Mouse (Mus musculus): ENCODE results near the gene Ephb3.
"Not testable (repeated sequence)": the region's sequence is repeated elsewhere in the genome, so short reads cannot be mapped to it uniquely, and the experiment has no call there.

The Ephb3 gene

DNA sequence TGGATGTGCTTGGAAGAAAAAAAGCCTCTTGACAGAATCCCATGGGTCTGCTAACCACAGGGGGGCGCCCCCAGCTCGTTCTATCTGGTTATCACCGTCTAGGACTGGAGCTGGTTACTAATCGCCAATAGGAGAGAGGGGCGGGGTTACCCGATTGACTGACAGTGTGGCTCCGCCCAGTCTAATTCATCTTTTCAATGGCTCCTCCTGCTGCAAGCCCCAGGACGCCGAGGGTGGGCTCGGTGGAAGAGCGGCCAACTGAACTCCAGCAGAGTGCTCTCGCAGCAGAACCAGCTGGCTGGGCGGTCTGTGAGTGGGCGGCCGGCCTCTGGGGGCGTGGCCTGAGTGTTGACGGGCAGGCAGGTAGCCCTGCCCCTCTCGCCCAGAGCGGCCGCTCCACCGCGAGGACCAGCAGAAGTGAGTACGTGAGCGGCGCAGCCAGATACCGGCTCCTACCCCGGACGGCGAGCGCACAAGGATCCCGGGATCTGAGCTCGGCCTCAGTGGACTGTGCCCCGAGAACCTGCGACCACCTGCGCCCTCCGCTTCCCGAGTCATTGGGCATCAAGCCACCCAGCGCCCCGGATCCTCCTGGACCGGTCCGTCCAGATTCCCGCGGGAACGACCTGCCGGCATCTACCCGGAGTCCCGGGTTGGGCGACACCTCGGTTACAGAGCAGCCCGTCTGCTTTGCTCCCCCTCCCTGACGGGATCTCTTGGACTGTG, at the start of gene Ephb3:
Ephb3 (plus strand) TSS at position 389 of the 726 bp plus-strand sequence.
- DNase-seq, result peak; percentile 55 to 67

DNA sequence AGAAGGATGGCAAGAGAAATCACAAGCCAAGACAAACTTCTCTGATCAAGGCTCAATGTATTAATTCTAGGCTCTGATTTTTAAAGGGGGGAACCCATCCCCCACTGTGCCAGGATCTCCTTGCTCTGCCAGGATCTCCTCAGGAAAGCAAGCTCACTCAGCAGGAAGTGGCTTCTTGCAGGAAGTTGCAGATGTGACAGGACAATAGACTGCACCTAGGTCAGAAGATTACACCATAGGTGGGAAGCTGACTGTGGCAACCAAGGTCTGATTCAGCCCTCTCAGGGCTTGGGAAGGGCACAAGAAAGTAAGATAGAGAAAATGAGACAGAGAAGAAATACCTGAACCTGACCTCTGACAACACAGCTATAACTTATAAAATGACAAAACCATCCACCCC, 48.3 kb upstream of the Ephb3 start:
- not testable (repeated sequence) for DNase-seq

DNA sequence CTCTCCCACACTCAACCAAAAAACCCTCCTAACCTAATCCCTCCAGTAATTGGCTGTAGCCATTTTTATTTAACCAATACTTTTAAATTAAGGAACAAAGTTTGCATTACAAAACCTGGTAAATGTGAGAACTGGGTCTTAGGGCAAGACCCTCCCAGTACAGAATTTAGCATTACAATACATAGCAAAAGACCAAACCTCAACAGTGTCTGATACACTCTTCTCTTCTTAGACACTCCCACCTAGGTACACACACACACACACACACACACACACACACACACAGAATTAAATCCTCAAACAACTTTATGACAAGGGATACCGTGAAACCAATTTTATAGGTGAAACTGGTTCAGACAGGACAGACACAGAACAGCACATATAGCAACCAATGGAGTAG, 45.3 kb upstream of the Ephb3 start:
- DNase-seq, result not testable (repeated sequence)

DNA sequence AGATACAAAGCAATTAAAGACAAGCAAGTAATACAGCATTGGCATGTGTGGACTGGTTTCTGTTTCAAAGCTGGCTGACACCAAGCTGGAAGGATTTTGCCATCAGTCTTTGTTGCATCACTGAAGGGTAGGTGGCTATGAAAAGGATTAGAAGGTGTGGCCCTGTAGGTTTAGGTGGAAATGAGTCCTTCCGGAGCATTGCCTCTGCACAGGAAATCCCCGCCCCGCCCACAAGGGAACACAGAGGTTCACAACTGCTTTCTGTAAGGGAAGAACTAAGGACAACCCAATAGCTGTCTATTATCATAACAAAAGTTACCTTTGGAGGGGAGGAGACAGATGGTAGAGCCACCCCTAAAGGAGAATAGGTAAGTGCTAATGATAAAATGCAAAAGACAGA, 41.1 kb upstream of the Ephb3 start:
- not testable (repeated sequence) for DNase-seq

DNA sequence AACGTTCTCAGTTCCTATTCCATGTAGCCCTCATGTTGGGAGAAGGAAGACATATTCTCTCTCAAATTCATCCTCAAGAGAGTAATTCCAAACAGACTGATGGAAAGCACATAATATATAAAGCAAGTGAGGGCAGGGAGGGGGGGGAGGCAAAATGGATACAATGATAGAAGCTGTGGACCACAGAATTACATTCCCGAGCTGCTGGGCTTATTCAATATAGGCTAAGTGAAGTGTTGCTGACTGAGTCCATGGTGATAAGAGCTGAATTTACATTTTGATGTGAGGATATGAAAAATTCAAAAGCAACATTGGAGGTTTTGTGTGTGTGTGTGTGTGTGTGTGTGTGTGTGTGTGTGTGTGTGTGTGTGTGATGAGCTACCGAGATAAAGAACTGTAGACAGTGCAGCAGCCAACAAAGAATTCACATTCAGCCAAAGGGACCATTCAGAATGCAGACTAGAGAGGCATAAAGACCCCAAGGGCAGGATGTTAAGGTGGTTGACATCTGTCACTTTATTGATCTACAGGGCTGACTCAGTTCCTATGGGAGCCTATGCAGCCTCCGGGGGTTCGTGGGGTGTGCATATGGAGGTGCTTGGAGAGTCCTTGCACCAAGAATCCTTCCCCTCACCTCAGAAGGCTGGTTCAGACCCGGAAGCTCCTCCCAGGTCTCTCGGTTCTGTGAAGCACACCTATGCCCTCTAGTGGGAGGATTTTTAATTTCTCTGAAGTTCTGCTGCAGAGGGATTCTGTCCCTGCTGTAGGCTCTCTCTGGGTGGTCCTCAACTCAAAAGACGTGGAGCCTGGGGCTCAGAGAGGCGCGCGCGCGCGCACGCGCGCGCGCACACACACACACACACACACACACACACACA, 39.0 kb upstream of the Ephb3 start:
- DNase-seq, result not testable (repeated sequence)

DNA sequence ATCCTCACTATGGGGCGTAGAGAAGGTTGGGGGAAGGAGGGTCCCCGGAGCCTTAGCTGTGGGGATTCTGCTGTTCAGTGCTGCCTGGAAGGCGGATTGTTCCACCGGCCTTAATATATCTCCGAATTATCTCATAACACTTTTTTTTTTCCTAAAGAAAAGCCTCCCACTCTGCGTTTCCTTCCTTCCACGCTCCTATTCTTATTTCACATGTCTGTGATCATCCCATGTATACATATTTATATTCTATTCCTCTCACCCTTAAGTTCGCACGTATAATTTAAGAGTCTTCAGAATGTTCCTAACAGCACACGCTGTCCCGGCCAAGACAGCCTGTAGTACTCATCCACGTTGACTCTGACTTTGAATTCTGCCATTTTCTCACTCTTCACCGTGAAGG, 35.8 kb upstream of the Ephb3 start:
- no peak for DNase-seq

DNA sequence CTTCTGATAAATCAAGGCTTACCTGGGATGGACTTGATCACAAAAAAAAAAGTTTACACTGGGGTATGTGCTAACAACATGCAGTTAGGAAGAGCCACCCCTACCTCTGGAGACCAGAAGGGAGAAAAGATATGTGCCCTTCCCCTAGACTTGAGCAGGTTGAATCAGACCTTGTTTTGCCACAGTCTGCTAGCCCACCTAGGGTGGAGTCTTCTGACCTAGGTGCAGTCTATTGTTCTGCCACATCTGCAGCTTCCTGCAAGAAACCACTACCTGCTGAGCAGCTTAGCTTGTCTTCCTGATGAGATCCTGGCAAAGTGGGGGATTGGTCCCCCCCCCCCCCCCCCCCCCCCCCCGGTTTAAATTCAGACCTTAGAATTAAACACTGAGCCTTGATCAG, 29.3 kb upstream of the Ephb3 start:
- DNase-seq, result no peak

DNA sequence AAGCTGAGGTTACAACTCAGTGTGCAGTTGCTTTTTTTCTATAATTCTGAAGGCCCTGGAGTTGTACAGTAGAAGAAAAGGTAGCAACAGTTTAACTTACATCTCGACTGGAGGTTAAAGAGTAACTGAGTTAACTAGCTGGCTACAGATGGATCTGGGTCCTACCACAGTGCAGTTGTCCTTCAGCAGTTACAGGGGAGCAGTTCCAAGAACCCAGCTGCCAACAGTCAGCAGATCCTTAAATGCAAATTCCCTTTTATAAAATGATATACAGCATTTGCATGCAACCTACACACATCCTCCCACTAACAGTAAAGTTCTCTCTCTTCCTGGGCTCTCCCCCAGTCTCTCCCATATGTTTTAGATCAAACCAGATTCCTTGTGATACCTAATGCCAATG, 22.4 kb upstream of the Ephb3 start:
- no peak for DNase-seq

DNA sequence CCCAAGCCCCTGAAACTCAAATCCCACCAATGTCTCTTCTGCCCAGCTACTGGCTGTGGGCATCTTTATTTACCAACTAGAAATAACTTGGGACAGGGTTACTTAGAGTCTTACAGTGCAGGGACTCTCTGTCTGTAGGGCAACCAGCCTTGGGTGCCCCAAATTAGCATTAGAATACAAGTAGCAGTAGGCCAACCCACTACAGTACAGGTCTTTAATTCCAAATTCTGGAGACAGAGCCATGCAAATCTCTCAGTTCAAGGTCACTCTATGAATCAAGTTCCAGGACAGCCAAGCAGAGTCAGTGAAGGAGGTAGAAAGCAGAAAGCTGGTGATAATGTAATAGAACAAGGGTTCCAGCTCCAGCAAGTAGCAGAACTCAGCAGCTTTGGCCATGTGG, 19.9 kb upstream of the Ephb3 start:
- DNase-seq, result no peak

DNA sequence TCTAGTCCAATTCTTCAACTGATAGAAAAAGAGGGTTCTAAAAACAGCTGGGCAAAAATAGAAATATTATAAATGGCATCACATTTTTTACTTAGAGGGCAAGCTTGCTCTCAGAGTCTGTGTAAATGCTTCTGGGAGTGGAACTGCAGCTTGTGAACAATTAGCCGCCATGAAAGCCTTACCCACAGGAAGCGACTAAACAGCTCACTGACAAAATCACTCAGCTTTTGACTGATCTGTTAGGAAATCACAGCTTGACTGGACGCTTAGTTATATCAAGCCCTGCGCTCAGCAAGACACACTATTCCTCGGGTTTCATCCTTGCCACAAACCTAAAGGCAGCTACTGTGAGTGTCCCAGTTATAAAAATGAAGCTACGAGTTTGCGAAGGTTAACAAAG, 17.0 kb upstream of the Ephb3 start:
- DNase-seq, result no peak

DNA sequence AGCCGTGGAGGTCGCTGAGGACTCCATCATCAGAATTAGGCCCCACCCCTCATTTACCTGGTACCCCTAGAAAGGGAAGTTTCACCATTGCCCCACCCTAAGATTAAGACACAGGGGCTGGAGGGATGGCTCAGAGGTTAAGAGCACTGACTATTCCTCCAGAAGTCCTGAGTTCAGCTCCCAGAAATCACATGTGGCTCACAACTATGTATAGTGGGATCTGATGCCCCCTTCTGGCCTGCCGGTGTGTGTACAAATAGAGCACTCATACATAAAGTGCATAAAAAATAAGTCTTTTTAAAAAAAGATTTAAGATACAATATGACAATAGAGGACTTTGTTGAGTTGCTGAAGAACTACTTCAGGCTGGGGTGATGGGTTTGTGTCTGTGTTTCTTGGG, 16.2 kb upstream of the Ephb3 start:
- DNase-seq, result no peak

DNA sequence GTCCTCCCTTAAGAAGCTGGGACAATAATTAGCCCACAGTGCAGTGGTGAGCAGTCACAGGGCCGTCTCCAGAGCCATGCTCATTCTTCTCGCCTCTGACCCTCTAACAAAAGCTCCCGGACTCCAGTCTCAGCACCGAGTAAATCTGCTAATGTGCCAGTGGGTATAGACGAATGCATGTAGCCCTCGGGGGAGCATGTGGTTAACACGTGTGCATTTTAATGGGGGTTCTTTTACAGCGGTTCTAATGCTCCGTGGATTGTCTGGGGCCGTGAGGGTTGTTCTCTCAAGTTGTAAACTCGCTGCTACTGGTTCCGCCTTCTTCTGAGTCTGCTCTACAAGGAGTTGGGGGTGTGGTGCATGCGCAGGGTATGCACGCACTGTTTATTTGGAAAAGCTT, 13.0 kb upstream of the Ephb3 start:
- DNase-seq, result no peak

DNA sequence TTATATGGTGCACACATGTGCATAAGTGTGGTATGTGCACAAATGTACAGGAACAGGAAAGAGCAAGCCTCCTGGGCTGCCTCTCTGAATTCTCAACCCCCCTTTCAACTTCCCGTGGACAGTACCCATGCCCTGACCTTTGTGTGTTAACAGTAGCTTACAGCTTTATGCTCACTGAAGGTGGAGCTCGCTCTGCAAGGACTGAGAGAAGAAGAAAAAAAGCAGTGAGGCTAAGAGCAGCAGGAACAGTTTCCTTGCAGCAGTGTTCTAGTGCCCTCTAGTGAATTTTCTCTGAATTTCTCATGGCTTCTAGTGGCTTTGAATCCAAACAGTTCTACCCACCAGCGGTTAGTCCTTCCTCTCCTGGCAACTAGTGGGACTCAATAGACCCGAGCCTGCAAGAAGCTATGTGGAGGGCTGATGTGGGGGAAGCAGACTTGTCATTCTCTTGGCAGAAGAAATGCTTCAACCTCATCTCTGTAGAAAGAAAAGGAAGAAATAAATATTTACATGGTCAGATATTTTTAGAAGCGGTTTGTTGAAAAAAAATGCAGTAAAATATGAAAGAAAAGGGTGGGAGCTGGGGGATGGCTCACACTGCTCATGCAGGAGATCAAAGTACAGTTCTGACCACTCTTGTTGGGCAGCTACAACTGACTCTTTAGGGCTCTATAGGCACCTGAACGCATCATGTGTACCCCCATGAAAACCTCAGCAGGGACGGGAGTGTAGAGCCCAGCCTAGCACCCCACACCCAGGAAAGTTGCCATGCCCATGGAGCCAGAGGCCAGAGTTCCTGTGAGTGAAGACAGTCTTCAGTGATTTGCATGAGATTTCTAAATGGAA, 11.8 kb upstream of the Ephb3 start:
- DNase-seq, result no peak

DNA sequence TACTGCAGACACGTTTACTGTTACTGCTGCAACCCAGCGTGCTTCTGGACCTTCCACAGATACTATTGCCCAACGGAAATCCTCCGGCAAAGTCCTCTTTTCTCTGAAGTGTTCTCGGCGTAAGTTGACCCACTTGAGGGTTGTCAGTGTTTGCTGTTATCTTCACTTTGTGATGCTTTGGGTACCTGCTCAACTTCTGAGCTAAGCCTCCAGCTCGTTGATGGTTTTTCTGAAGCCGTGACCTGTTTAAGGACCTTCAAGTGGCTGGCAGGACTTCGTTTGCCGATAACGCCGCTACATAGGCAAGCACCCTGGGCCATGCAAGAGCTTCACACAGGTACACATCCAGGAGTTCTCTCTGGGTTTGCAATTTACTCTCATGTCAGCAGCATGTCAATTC, 10.4 kb upstream of the Ephb3 start:
- DNase-seq, result no peak

DNA sequence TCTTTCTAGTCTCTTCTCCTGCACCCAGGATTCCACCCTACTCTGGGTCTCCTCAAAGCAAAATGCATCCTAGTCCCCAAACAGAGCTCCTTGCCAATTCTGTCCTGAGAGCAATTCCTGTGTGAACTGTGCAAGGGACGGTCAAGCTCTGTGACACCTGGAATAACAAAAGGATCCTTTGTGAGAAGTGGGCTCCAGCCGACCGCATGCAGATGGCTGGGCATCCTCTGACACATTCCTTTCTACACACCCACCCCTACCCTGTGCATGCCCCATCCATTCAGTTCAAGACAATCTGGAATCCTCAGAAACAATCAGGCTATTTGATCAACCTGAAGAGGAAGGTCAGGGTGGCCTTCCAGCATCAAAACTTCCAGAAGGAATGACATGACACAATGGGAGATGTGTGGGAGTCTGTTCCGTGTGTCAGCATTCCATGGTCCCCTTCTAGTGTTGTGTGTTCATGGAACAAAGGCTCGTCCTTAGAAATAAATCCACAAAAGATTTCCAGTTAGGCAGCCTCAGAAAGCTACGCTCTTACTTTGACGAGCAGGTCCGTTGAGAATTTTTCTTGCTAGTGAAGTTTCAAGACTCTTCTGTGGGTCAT, 9.2 kb upstream of the Ephb3 start:
- no peak for DNase-seq

DNA sequence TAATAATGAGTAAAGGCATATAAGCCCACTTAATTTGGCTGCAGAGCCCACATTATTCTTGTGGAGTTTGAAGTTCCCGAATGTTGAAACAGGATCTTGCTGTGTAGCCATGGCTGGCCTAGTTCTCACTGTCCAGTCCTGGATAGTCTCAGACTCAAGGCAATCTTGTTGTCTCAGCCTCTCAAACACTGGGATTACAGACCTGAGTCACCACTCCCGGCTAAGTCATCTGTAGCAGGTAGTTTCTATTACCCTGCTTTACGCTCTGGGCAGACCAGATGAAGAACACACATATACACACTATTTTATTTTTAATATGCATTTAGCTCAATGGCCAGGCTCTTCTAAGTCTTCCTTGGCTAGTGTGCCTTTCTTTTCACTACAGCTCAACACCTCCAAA, 8.0 kb upstream of the Ephb3 start:
- no peak for DNase-seq

DNA sequence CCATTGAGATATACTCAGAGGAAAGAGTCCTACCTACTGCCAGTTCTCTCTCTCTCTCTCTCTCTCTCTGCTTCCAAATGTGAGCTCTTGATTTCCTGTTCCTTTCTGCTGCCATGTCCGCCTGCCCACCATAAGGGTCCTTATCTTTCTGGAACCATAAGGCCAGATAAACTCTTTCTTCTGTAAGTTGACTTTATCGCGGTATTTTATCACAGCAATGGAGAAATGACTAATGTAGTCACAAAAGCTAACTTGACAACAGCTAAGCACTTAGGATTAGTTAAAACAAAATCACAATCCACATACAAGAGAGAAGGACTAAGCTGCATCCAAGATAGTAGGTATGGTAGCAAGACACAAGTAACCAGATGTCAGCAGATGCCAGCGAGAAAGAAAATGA, 7.0 kb upstream of the Ephb3 start:
- no peak for DNase-seq

DNA sequence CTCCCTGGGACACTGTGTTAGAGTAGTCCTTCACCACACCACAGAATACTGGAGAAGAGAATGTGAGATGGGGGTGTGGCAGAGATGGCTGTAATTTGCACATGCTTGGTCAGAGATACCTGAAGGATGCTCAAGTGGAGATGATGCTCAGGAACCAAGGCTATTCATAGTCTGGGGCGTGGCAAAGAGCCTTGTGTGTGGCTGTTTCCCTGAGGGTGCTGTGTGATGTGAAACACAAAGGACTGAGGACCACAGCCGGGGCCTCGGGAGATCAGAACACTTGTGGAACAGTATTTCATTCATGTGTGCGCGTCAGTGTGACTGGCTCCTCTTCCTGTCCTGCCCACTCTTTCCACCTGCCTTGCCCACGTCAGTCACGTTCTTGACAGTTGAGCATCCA, 6.5 kb upstream of the Ephb3 start:
- DNase-seq, result no peak

DNA sequence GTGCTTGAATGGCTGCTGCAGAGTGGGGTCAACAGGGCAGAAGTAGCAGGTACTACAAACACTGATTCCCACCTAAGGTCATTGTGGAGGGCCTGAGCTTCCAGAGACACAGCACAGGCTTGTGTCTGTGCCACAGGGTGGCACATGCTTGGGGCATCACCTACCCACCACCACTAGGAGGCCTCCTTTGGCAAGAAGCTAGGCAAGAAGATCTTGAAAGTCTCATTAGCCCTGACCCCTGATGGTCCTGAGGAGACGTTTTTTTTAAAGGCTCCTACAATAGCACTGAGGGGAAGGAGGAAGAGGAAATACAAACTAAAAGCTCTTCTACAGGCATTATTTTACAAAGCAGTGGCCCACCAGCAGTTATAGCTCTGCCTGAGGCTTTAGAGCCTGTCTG, 6.0 kb upstream of the Ephb3 start:
- no peak for DNase-seq

DNA sequence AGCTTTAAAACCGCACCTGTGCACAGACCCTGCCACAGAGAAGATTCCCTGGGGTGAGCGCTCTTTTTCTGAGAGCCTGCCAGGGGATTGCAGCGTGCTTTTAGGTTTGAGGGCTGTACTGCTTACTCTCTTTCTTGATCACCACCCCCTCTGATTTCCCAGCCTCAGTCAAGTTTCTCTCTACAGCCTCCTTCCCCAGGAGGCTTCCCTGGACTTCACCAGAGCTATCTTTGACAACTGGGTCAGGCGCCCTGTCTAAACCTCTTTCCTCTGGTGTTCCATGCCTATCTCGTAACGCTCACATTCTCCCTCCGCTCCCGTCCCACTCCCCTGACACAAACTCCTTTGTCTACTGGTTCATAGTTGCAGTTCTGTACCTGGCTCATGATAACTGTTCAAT, 5.1 kb upstream of the Ephb3 start:
- DNase-seq, result no peak

DNA sequence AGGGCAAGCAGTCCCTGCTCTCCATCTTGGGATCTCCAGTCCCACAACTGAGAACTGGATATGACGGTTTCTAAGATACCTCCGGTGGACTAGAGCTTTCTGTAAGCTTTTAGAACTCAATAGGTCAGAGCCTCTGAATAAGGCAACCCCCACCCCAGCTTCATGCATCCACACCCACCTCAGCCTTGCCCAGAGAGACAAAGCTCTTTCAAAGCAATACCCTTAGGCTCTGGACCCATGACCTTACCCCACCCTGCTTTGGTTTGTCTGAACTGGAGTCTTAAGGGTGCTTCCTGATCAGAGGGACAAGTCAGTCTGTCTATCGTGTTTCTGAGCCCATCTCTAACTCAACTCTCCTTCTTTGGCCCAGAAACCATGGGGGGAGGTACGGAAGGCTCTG, 1.8 kb upstream of the Ephb3 start:
- DNase-seq, result no peak

DNA sequence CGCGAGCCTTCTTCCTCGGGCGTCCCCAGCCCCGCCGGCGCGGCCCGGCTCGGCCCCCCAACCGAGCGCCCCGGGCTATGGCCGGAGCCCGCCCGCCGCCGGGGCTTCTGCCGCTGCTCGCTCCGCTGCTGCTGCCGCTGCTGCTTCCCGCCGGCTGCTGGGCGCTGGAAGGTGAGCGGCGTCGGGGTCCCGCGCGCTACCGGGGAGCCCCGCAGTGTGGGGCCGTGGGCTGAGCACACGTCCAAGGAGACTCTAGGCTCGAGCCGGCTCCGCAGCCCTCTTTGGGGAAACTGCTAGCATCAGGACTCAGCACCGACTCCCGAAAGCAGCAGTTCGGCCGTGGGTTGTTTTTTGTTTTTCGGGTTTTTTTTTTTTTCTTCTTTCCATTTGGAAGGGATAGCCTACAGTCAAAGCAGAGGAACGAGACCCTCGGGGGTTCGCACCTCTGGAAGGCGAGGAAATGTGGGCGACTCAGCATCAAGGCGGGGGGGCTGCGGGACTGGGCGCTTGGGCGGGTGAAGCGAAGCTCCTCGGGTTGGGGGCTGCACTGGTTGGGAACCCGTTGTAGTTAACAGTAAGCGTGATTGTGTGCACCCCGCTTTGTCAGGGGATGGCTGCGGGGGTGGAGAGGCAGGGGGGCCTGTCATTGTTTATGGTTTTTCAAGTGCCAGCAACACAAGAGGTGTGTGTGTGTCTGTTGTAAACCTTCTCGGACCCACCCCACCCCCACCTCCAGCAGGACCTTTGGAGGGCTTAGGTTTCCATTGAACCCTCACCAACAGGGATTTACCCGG, 735 bp downstream of the Ephb3 start:
- no peak for DNase-seq
